Mouse (Mus musculus): ENCODE data around the gene Gsto2. TPM values are rescaled to one million over a fixed set of nuclear protein-coding genes. Genes with fewer than 3 reads are reported as not detected.
A peak's percentile ranks its signal among the peaks of the same experiment; 100 is the strongest.

Gsto2 gene
- polyA plus RNA-seq, 2 experiments, result 0.08 to 0.37 TPM

- H3K9ac ChIP-seq (replicated peaks), result no peak overlapping the region
- no peak overlapping the region for H3K4me3 ChIP-seq (ENCODE audit: insufficient read depth in 1 of 2, low read depth in 2 of 2, low read length in 2 of 2)
- no peaks in the 10 kb centered on the region; the same call in 1 of the 2 replicates for H3K27me3 ChIP-seq (ENCODE audit: control insufficient read depth, insufficient read depth, low read length)
- peaks cover 0 to 9% of the 10 kb centered on the region in 2 experiments; a peak in 2 of 4 replicates for H3K4me1 ChIP-seq (replicated peaks; ENCODE audit: control insufficient read depth in 2 of 2, insufficient read depth in 2 of 2, low read length in 1 of 2)
- no peak for TF ChIP-seq EP300 (IDR thresholded peaks at IDR 0.05; ENCODE audit: low read depth)
- no peak for TF ChIP-seq CTCF (IDR thresholded peaks at IDR 0.05; ENCODE audit: low read depth)
- 61% methylated on average over 3 of the region's 3 CpGs for WGBS (ENCODE audit: insufficient replicate concordance)
- no peak for ATAC-seq (ENCODE audit: insufficient read depth)
- H3K9me3 ChIP-seq (ENCODE audit: control insufficient read depth, low read length), result no peaks in the 10 kb centered on the region
- no peak for DNase-seq (ENCODE audit: low read depth in 3 of 3, low spot score in 3 of 3)
- no peak overlapping the region for H3K27ac ChIP-seq
- no peaks in the 10 kb centered on the region for H3K36me3 ChIP-seq (replicated peaks; ENCODE audit: control insufficient read depth, insufficient read depth, low read depth)
- H3K4me2 ChIP-seq (ENCODE audit: low read depth), result no peak overlapping the region
Measured at GRCm38 (mm10) chr19:47853053-47853452, 12.3 kb upstream of the Gsto2 start.

GRCm38 (mm10) chr19:47853951-47854795 lies 11.2 kb upstream of the Gsto2 start:
- Histone ChIP-seq H3K9me3 (ENCODE audit: control insufficient read depth, low read length) (no peaks in the 10 kb centered on the region), H3K4me3 (ENCODE audit: insufficient read depth in 1 of 2, low read depth in 2 of 2, low read length in 2 of 2) (peak overlapping the region; percentile 56 to 58), H3K4me1 (replicated peaks; ENCODE audit: control insufficient read depth in 2 of 2, insufficient read depth in 2 of 2, low read length in 1 of 2) (peaks cover 0 to 9% of the 10 kb centered on the region in 2 experiments; a peak in 2 of 4 replicates), H3K27me3 (ENCODE audit: control insufficient read depth, insufficient read depth, low read length) (no peaks in the 10 kb centered on the region; the same call in 1 of the 2 replicates), H3K4me2 (ENCODE audit: low read depth) (peak overlapping the region; percentile 72), H3K9ac (replicated peaks) (no peak overlapping the region), H3K27ac (no peak overlapping the region), H3K36me3 (replicated peaks; ENCODE audit: control insufficient read depth, insufficient read depth, low read depth) (no peaks in the 10 kb centered on the region; the same call in 1 of the 2 replicates)
- no peak for TF ChIP-seq EP300 (IDR thresholded peaks at IDR 0.05; ENCODE audit: low read depth)
- TF ChIP-seq CTCF (IDR thresholded peaks at IDR 0.05; ENCODE audit: low read depth), result 0 out of 2 replicates have a peak, but pooled peaks have one; percentile 6
- no peak for DNase-seq (ENCODE audit: low read depth in 3 of 3, low spot score in 3 of 3)
- ATAC-seq (ENCODE audit: insufficient read depth), result peak; percentile 61
- WGBS (ENCODE audit: insufficient replicate concordance), result 28% methylated on average over 13 of the region's 13 CpGs

DNA sequence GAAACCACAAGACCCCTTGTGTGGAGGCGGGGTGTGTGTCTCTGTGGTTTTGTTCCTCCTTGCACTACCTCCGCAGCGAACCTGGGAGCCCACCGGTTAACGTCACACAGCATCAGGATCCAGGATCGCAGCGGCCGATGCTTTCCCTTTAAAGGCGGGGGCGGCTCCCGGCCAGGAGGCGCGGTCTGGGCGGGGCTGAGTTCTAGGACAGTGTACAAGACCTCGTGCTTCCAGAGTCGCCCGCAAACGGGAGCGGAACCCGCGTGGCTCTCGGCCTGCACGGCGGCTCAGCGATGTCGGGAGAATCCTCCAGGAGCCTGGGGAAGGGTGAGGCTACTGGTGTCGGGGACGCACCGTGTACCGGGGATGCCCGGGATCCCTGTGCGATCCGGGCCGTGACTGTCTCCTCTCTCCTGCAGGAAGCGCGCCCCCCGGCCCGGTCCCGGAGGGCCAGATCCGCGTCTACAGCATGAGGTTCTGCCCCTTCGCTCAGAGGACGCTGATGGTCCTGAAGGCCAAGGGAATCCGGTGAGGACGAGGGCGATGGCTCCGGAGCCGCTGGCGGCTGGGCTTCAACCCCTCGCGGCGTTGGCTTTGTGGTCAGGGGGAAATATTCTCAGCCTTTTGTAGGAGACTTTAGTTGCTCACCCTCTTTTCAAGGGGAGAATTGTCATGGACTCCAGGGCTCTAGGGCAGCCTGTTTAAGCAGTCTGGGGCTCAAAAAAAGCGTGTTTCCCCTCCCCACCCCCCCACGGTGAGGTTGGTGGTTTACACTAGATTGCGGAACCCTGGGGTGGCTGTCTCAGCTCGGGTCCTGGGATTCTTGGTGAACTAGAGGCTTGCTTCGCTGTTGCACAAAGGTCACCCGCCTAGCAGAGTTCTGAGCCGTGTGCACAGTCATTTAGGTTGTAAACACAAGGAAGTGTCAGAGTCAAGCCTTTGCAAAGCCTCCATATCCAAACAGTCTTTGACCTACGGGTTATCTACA lies 10.2 kb upstream of the Gsto2 start, which contains the start of gene Gsto1:
Gene Gsto1, plus strand, starts transcription at position 175 of the 988 bp plus-strand sequence.
- Histone ChIP-seq H3K36me3 (replicated peaks; ENCODE audit: control insufficient read depth, insufficient read depth, low read depth) (no peaks in the 10 kb centered on the region; the same call in 1 of the 2 replicates), H3K4me2 (ENCODE audit: low read depth) (peak within 1 kb of the TSS; percentile 72), H3K9ac (replicated peaks) (peak within 1 kb of the TSS; percentile 32), H3K27me3 (ENCODE audit: control insufficient read depth, insufficient read depth, low read length) (no peaks in the 10 kb centered on the region; the same call in 1 of the 2 replicates), H3K4me3 (ENCODE audit: insufficient read depth in 1 of 2, low read depth in 2 of 2, low read length in 2 of 2) (peak within 1 kb of the TSS; percentile 56 to 58), H3K9me3 (ENCODE audit: control insufficient read depth, low read length) (no peaks in the 10 kb centered on the region), H3K4me1 (replicated peaks; ENCODE audit: control insufficient read depth in 2 of 2, insufficient read depth in 2 of 2, low read length in 1 of 2) (peaks cover 0 to 9% of the 10 kb centered on the region in 2 experiments; a peak in 2 of 4 replicates), H3K27ac (no peak within 1 kb of the TSS)
- under 1% methylated on average over 59 of the region's 60 CpGs for WGBS (ENCODE audit: insufficient replicate concordance)
- DNase-seq (ENCODE audit: low read depth in 3 of 3, low spot score in 3 of 3) (peak; percentile 39 to 52 (median 51)), ATAC-seq (ENCODE audit: insufficient read depth) (peak; percentile 86)
- TF ChIP-seq CTCF (IDR thresholded peaks at IDR 0.05; ENCODE audit: low read depth), result 0 out of 2 replicates have a peak, but pooled peaks have one; percentile 3
- TF ChIP-seq EP300 (IDR thresholded peaks at IDR 0.05; ENCODE audit: low read depth), result no peak

DNA sequence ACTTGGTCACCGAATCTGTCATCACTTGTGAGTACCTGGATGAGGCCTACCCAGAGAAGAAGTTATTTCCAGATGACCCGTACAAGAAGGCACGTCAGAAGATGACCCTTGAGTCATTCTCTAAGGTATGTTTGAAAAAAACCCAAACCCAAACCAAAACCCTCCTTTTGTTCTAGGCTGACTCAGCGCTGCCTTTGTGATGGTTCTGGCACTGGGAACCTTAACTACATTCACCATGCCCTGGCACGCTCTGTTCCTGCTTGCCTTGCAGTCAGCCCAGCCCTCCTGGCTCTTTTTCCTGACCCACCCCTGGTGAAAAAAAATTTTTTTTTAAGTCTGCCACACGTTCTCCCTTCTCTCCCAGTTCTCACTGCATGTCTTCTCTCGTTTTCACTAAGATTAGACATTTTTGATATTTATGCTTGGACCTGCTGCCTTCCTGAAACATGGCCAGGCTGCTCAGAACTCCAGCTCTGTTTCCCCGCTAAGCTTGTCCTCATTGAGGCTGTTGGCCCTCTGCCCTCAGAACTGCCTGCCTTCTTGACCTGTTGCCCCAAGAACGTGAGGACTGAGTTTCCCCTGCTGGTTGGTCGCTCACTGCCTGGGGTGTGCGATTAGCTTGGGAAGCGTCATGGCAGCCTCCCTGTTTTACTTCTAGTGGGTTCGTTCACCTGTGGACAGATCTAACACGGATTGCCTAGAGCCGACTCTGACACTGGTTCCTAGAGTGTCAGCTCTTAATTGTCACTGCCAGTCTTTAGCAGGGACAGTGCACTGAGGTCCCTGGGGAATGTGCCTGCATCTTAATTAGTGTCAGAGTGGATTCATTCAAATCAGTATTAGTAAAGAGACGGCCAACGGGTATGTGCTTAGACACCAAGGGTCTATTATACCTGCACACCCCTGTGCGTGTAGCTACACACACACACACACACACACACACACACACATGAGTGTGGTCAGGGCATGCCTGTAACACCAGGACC lies 7.1 kb upstream of the Gsto2 start:
- Histone ChIP-seq H3K27ac (no peak overlapping the region), H3K4me1 (replicated peaks; ENCODE audit: control insufficient read depth in 2 of 2, insufficient read depth in 2 of 2, low read length in 1 of 2) (peaks cover 0 to 9% of the 10 kb centered on the region in 2 experiments; a peak in 2 of 4 replicates), H3K4me2 (ENCODE audit: low read depth) (no peak overlapping the region), H3K27me3 (ENCODE audit: control insufficient read depth, insufficient read depth, low read length) (no peaks in the 10 kb centered on the region; the same call in 1 of the 2 replicates), H3K36me3 (replicated peaks; ENCODE audit: control insufficient read depth, insufficient read depth, low read depth) (no peaks in the 10 kb centered on the region; the same call in 1 of the 2 replicates), H3K9me3 (ENCODE audit: control insufficient read depth, low read length) (no peaks in the 10 kb centered on the region), H3K4me3 (ENCODE audit: insufficient read depth in 1 of 2, low read depth in 2 of 2, low read length in 2 of 2) (no peak overlapping the region), H3K9ac (replicated peaks) (no peak overlapping the region)
- TF ChIP-seq EP300 (IDR thresholded peaks at IDR 0.05; ENCODE audit: low read depth) (no peak), CTCF (IDR thresholded peaks at IDR 0.05; ENCODE audit: low read depth) (no peak)
- WGBS (ENCODE audit: insufficient replicate concordance), result 77% methylated on average over 18 of the region's 18 CpGs
- DNase-seq (ENCODE audit: low read depth in 3 of 3, low spot score in 3 of 3), result no peak
- ATAC-seq (ENCODE audit: insufficient read depth), result no peak
